Mouse (Mus musculus): ENCODE data around the gene Sync. TPM values are rescaled to one million over a fixed set of nuclear protein-coding genes. Genes with fewer than 3 reads are reported as not detected.

The Sync gene
- total RNA-seq, 2 experiments from 2014 or later = 1.8 to 2.2 TPM

DNA sequence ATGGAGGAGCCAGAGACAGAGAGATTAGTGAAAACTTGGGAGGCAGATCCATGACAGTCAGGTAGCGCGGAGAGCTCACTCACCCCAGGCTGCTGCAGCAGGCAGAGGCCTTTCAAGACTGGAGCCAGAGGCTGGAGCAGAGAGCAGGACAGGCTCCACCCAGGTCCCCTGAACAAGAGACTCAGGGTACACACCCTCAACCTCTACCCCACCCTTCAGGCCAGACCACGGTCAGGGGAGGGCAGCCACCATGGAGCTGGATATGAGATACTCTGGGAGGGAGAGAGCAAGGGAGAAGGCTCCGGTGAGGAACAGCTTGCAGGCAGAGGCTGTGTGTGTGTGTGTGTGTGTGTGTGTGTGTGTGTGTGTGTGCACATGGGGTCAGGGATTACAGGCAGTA lies 21.2 kb upstream of the Sync start:
- H3K4me3 ChIP-seq = no peak overlapping the region
- no peak for TF ChIP-seq CTCF (IDR thresholded peaks at IDR 0.05)
- H3K27ac ChIP-seq = no peak overlapping the region
- no peak for DNase-seq (ENCODE audit: extremely low spot score in 1 of 2, low spot score in 2 of 2)
- intact Hi-C loops (cut with DNase I) = no loop called here

DNA sequence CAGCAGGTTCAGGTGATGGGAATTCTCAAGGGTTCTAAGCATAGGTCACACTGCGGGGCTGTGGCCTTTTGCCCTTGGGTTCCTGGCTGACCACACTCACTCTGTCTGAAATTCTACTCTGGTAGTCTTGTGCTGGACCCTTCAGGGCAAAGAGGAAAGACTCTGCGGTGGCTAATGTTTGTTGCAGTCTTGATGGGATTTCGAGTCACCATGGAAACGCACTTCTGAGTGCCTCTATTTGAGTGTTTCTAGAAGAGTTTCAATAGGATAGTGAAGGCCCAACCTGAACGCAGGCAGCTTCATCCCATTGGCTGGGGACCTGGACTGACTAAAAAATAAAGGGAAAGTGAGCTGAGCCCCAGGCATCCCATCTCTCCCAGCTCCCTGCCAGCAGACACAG lies 20.6 kb upstream of the Sync start:
- no peak for TF ChIP-seq CTCF (IDR thresholded peaks at IDR 0.05)
- Histone ChIP-seq H3K27ac (no peak overlapping the region), H3K4me3 (no peak overlapping the region)
- intact Hi-C loops (cut with DNase I) = no loop called here
- DNase-seq (ENCODE audit: extremely low spot score in 1 of 2, low spot score in 2 of 2) = no peak

DNA sequence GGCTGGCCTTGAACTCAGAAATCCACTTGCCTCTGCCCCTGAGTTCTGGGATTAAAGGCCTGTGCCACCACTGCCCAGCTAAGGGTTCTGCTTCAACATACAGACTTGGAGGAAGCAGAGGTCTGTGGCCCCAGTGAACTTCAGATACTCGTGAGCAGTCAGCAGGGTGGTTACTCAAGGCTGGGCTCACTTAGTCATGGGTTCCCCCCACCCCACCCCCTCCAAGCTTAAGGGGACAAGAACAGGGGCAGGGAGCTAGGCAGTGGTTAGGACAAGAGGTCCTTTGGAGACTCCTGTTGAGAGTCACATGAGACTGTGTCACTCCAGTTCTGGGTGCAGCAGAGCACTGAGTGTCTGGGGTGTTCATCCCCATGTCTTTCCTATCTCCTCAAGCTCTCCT lies 18.7 kb upstream of the Sync start:
- TF ChIP-seq CTCF (IDR thresholded peaks at IDR 0.05) = no peak
- H3K27ac ChIP-seq = no peak overlapping the region
- no peak overlapping the region for H3K4me3 ChIP-seq
- intact Hi-C loops (cut with DNase I) = no loop called here
- no peak for DNase-seq (ENCODE audit: extremely low spot score in 1 of 2, low spot score in 2 of 2)

DNA sequence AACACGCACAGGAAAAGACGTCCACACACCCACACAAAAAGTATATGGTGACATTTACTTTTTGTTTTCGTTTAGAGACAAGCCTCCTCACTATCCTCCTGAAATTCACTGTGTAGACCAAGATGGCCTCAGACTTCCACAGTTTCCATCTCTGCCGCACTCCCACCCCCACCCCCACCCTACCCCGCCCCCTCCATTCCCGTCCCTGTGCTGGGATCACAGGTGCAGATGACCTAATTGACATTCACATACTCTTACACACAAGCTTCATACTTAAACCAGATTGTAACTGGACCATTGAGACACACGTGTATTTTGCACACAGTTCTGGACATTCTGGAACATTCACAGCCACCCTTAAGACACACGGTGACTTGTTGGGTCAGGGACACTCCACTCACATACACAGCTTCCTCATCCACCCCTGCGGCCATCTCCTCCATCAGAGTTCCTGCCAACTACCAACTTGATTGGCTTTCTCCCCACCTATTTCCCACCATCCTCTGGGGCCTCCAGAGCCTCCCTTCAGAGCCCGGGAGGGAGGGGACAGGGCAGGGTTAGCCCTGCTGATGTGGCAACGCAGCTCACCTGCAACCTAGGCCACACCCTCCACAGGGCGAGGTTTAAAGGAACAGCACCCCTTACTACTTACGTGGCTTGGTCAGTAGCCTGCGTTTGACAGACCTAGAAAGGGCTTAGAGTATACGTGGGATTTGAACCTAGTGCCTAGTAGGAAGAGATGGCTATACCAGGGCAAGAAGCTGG lies 15.2 kb upstream of the Sync start:
- TF ChIP-seq CTCF (IDR thresholded peaks at IDR 0.05) = no peak
- no peak overlapping the region for H3K4me3 ChIP-seq
- DNase-seq (ENCODE audit: extremely low spot score in 1 of 2, low spot score in 2 of 2) = no peak
- intact Hi-C loops (cut with DNase I) = no loop called here
- H3K27ac ChIP-seq = no peak overlapping the region

DNA sequence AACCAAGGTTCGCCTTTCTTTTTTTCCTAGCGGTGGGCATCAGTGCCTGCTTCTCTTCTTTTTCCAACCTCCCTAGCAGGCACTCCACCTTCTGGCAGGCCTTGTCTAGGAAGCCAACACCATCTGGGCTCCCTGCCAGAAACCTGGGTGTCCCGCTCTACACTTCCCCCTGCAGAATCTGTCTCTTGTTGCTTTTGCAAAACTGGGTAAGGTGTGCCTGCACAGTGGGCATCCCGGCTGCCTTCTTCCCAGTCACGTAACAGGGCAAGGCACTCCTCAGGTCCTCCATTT lies 14.7 kb upstream of the Sync start:
- intact Hi-C loops (cut with DNase I) = no loop called here
- peak; percentile 26 for TF ChIP-seq CTCF (IDR thresholded peaks at IDR 0.05)
- peak in 1 of 2 experiments; percentile 47 for DNase-seq (ENCODE audit: extremely low spot score in 1 of 2, low spot score in 2 of 2)
- H3K4me3 ChIP-seq = no peak overlapping the region
- no peak overlapping the region for H3K27ac ChIP-seq

DNA sequence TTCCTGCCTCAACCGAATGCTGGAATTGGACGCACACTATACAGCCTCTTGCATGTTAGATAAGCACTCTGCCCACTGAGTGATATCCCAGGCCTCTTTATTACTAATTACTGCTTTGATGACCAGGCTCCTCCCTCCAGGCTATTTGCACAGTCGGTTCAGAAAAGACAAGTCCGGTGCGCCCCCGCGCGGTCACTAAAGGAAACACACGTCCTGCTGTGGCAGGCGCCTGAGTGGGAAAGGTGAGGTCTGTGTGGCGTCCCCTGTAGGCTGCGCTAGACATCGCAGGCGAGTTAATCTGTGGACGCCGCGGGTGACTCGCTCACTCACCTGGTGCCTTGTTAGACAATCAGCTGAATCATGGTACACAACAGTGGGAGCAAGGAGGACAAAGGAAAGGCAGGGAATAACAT lies 11.0 kb upstream of the Sync start:
- Histone ChIP-seq H3K4me3 (no peak overlapping the region), H3K27ac (no peak overlapping the region)
- peak; percentile 100 for TF ChIP-seq CTCF (IDR thresholded peaks at IDR 0.05)
- peak; percentile 90 to 96 for DNase-seq (ENCODE audit: extremely low spot score in 1 of 2, low spot score in 2 of 2)
- intact Hi-C loops (cut with DNase I) = loop anchor here (1.0 to 5.0 kb wide), 3 partner anchors 39 to 181 kb away; no protein-coding TSS in a partner anchor

DNA sequence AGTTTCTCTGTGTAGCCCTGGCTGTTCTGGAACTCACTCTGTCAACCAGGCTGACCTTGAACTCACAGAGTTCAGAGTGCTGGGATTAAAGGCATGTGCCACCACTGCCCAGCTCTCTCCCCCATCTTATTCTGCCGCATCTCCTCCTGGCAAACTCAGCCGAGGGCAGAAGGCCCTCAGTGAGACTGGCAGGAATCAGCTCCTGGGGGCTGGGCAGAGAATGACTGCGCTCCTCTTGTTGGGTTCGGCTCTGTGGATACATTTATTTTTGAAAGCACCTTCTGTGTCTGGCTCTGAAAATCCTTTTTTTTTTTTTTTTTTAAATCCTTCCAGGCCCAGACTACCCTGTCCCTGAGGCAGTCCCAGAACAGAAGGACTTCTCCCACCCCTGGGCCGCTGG lies 4.6 kb upstream of the Sync start:
- DNase-seq (ENCODE audit: extremely low spot score in 1 of 2, low spot score in 2 of 2) = no peak
- no peak for TF ChIP-seq CTCF (IDR thresholded peaks at IDR 0.05)
- intact Hi-C loops (cut with DNase I) = no loop called here
- no peak overlapping the region for H3K27ac ChIP-seq
- no peak overlapping the region for H3K4me3 ChIP-seq

DNA sequence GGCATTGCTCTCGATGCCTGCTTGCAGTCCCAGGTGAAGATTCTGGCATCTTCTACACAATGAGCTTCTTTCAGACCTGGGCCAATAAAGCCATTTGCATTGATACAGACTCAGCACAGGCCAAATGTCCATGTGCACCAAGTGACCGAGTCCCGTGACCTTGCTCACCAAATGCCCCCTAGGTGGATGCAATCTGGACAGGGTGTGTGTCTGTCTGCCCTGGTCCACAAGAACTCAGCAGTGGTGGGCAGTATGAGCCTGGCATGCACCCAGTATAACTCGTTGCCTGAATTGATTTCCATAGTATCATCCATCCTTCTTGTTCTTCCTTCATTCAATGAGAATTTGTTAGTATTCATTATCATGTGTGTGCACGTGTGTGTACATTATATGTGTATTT lies 4.2 kb upstream of the Sync start:
- intact Hi-C loops (cut with DNase I) = no loop called here
- no peak for TF ChIP-seq CTCF (IDR thresholded peaks at IDR 0.05)
- DNase-seq (ENCODE audit: extremely low spot score in 1 of 2, low spot score in 2 of 2) = no peak

DNA sequence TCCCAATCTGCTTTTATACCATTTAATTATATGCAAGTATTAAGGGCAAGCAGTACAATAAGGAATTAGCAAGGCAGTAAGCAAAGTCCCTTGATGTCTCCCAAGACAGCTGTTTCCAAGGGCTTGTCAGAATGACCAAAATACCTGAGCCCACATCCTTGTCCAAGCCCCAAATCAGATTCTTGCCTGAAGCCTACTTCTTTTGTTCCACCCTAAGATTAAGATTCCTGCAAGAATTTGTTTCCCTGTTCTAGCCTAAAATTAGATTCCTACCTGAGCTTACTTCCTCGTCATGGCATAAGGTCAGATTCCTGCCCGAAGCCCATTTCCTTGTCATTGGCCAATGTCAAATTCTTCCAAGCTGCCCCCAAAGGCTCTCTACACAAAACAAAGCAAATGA lies 2.7 kb upstream of the Sync start:
- Histone ChIP-seq H3K27ac (no peak overlapping the region), H3K4me3 (no peak overlapping the region)
- no peak for TF ChIP-seq CTCF (IDR thresholded peaks at IDR 0.05)
- DNase-seq (ENCODE audit: extremely low spot score in 1 of 2, low spot score in 2 of 2) = no peak
- intact Hi-C loops (cut with DNase I) = no loop called here

More for the DNA sequence above, 4.2 kb upstream of the Sync start:
- Histone ChIP-seq H3K27ac (no peak overlapping the region), H3K4me3 (no peak overlapping the region)

DNA sequence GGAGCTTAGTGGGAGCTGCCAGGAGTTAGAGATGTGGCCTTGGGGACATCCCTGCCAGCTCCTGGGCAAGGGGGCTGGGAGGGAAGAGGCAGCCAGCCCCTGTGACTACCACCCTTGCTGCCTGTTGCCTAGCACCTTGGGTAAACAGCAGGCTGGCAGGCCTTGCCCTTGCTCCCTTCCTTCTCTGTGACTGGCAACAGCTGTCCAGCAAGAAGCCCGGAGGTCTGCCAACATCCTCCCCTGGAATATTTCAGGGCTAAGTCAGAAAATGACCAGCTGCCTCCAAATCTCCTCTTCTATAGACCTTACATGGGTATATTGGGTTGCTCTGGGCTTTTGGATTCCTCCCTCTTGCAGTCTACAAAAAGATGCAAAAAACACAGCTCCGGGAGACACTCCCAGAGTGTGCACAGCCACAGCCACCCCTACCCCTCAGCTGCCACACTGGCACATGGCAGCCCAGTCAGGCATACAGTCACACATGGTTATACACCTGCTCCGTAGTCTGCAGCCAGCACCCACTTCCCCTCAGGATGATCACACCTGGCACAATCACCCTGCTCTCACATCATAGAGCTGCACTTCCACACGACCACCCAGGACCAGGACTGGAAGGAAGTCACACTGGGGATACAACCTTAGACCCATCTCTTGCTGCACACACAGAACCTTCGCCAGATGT lies 1.3 kb upstream of the Sync start:
- no peak for DNase-seq (ENCODE audit: extremely low spot score in 1 of 2, low spot score in 2 of 2)
- no peak overlapping the region; the same call in 1 of the 2 replicates for H3K4me3 ChIP-seq
- intact Hi-C loops (cut with DNase I) = no loop called here
- TF ChIP-seq CTCF (IDR thresholded peaks at IDR 0.05) = no peak
- H3K27ac ChIP-seq = no peak overlapping the region

DNA sequence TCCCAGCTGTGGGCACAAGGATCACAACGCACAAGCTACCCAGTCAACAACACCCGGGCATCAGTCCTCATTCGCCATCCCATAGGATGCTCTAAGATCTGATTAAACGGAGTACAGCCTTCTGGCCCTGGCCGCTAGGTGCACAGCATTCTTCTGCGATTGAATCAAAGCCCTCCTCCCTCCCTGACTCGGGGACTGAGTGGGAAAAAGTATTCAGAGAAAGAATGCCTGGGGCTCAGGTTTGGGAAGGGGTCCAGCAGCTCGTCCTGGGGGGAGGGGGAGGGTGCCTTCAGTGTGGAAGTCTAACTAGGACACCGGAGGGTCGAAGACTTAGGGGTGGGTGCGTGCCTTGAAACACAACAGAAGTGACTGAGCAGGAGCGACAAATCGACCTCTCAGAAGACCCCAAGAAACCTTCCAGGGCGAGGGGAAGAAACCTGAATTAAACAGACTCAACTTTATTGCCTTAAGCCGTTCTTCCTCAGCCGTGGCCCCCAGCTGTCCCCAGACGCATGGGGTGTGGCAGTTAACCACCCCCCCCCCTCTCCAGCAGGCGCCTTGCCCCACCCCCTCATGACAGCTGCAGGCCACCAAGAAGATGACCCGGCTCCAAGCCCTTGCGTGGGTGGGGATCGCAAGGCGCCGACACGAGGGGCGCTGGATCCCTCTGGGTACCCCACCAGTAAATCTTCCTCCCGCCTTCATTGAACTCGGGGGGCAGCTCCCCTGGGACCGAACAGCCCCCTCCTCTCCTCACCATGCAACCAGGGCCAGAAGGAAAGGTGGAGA lies 540 bp upstream of the Sync start:
- Histone ChIP-seq H3K27ac (no peak overlapping the region), H3K4me3 (peak overlapping the region; percentile 53)
- no peak; the same call in 1 of the 2 replicates for TF ChIP-seq CTCF (IDR thresholded peaks at IDR 0.05)
- no peak for DNase-seq (ENCODE audit: extremely low spot score in 1 of 2, low spot score in 2 of 2)
- intact Hi-C loops (cut with DNase I) = no loop called here

DNA sequence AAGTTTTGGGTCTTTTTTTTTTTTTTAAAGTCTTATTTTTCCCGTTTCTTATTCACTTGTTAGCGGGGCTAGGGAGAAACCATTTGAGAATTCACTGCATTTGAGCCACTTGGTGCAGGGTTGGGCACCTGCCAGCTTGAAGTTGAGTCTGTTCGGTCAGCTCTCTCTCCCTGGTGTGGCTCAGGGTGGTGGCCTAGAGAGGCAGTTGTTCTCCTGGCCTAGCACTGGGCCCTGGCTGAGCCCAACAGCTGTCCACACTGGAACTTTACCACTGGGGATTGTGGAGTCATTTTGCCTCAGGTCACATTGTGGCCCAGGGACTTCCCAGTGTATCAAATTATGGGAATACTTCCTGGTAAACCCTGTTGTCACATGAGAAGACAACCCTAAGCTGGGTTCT lies 650 bp downstream of the Sync start:
- Histone ChIP-seq H3K4me3 (peak overlapping the region; percentile 53; the same call in 1 of the 2 replicates), H3K27ac (no peak overlapping the region)
- DNase-seq (ENCODE audit: extremely low spot score in 1 of 2, low spot score in 2 of 2) = no peak
- intact Hi-C loops (cut with DNase I) = no loop called here
- no peak for TF ChIP-seq CTCF (IDR thresholded peaks at IDR 0.05)
